Mouse (Mus musculus) forebrain, embryonic 15.5 days (tissue): ENCODE measurements around the gene Hsf2. TPM values are rescaled to one million over a fixed set of nuclear protein-coding genes. Genes with fewer than 3 reads are reported as not detected.
"Not testable (repeated sequence)": the region's sequence is repeated elsewhere in the genome, so short reads cannot be mapped to it uniquely, and the experiment has no call there.

Experiments
- ATAC-seq: fragments of 200-750 bp; cut with Nextera tagmentation; replicated peaks from 2 replicates; pipeline ENCODE4 v1.8.0; 2017; ENCODE audit warnings: mild to moderate bottlenecking, moderate TSS enrichment, moderate library complexity
- H3K27ac ChIP-seq: fragments of 300-500 bp; sonication (generic); replicated peaks from 2 replicates; pipeline ENCODE4 v1.5.1; 2015; ENCODE audit warnings: mild to moderate bottlenecking, inconsistent platforms
- H3K27me3 ChIP-seq: fragments of 300-500 bp; sonication (generic); 2 replicates; pipeline ENCODE4 v1.6.1; 2015; ENCODE audit warnings: inconsistent platforms
- H3K36me3 ChIP-seq: fragments of 300-500 bp; sonication (generic); 2 replicates; pipeline ENCODE4 v1.6.1; 2015; ENCODE audit warnings: mild to moderate bottlenecking, inconsistent platforms
- H3K4me1 ChIP-seq: fragments of 300-500 bp; sonication (generic); 2 replicates; pipeline ENCODE4 v1.6.1; 2015; ENCODE audit warnings: inconsistent platforms
- H3K4me2 ChIP-seq: fragments of 300-500 bp; sonication (generic); replicated peaks from 2 replicates; pipeline ENCODE4 v1.6.1; 2015; ENCODE audit warnings: mild to moderate bottlenecking, inconsistent platforms
- H3K4me3 ChIP-seq: fragments of 300-500 bp; sonication (generic); 2 replicates; pipeline ENCODE4 v1.5.1; 2015; ENCODE audit warnings: mild to moderate bottlenecking, inconsistent platforms
- H3K9ac ChIP-seq: fragments of 300-500 bp; sonication (generic); replicated peaks from 2 replicates; pipeline ENCODE4 v1.6.1; 2015; ENCODE audit warnings: mild to moderate bottlenecking, inconsistent platforms
- H3K9me3 ChIP-seq: fragments of 300-500 bp; sonication (generic); 2 replicates; pipeline ENCODE4 v1.6.1; 2016; ENCODE audit warnings: inconsistent platforms
- WGBS: fragments of 180-500 bp; shearing (Covaris S2); methylation state at CpG from one replicate; pipeline ENCODE4 v1.1.7; 2015; ENCODE audit warnings: mixed read lengths; 5-methylcytosine and 5-hydroxymethylcytosine counted together
- polyA plus RNA-seq: library from polyadenylated mRNA; unstranded; fragments of >200 nt; fragmentation: Nextera tagmentation; extraction: Ambion mirVana; gene quantifications from 2 replicates; pipeline ENCODE4 v1.2.1, GENCODE M21; 2015

Gene Hsf2
- polyA plus RNA-seq, 1 experiment from 2014 or later, result 70.8 TPM

DNA sequence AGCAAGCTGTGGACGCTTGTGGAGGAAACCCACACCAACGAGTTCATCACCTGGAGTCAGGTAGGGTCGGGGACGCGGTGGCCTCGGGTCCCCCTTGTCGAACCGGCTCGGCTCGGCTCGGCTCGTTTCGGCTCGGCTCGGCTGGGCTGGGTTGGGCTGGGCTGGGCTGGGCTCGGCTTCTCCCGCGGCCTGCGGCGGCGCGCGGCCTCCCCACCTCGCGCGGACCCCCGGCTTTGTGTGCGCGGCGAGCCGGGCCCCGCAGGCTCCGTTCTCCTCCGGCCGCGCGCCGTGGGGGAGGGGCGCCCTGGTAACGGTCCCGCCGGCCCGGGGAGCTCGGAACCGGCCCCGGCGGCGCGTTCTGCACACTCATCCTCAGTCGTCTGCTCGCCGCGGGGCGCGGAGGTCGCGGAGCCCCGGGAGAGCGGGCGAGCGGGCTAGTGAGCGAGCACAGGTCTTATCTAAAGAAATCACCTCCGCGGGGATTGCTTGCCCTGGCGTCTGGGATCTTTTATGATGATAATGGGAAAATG lies 422 bp downstream of the Hsf2 start:
- Histone ChIP-seq H3K4me1 (peaks cover 24% of the 10 kb centered on the region), H3K4me3 (peak overlapping the region; percentile 88), H3K9ac (peak overlapping the region; percentile 90), H3K9me3 (no peaks in the 10 kb centered on the region), H3K4me2 (peak overlapping the region; percentile 50), H3K36me3 (no peaks in the 10 kb centered on the region), H3K27me3 (no peaks in the 10 kb centered on the region), H3K27ac (peak overlapping the region; percentile 98)
- WGBS, result 0% methylated on average over 64 of the region's 65 CpGs
- peak; percentile 84 for ATAC-seq

DNA sequence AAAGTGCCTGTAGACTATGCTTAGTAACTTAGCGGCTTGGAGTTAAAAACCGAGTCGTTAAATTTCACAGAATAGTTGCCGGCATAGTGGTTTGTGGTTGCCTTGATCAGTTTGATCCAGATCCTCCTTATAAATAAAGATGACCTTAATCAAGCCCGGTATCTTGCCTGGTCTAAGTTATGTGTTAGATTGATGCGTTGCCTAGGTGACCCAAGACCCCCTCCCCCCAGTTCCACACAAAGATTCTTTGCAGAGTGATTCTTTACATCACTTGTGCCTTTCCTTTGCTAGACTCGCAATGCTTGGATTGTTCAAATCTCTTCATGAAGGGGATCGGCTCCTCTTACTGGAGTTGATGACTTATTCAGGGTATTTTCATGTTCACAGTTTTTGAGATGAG lies 1.0 kb downstream of the Hsf2 start:
- Histone ChIP-seq H3K36me3 (no peaks in the 10 kb centered on the region), H3K9me3 (no peaks in the 10 kb centered on the region), H3K9ac (peak overlapping the region; percentile 90), H3K4me1 (peaks cover 24% of the 10 kb centered on the region), H3K4me2 (peak overlapping the region; percentile 50), H3K4me3 (peak overlapping the region; percentile 88), H3K27me3 (no peaks in the 10 kb centered on the region), H3K27ac (peak overlapping the region; percentile 98)
- WGBS, result 1% methylated on average over 8 of the region's 8 CpGs
- ATAC-seq, result no peak

DNA sequence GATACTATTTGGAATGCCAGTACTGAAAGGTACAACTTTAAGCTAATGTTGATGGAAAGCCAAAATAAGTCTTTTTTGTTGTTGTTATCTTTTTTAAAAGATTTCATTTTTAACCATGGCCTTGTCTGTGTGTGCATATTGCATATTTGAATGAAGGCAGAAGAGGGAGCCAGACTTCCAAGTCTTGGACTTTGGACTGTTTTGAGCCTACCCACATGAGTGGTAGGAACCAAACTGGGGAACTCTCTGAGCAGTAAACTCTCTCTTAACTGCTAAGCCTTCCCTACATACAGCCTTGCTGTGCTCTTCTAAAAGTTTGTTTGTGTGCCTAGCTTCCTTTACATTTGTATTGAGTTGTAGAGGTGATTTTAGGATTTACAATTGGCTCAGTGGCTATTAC lies 2.4 kb downstream of the Hsf2 start:
- no peak overlapping the region for H3K27ac ChIP-seq
- H3K27me3 ChIP-seq, result no peaks in the 10 kb centered on the region
- H3K4me1 ChIP-seq, result peaks cover 24% of the 10 kb centered on the region
- no peak for ATAC-seq
- H3K9ac ChIP-seq, result no peak overlapping the region
- H3K4me2 ChIP-seq, result peak overlapping the region; percentile 50
- peak overlapping the region; percentile 88 for H3K4me3 ChIP-seq
- H3K9me3 ChIP-seq, result no peaks in the 10 kb centered on the region
- peaks cover 3% of the 10 kb centered on the region; the same call in 1 of the 2 replicates for H3K36me3 ChIP-seq

DNA sequence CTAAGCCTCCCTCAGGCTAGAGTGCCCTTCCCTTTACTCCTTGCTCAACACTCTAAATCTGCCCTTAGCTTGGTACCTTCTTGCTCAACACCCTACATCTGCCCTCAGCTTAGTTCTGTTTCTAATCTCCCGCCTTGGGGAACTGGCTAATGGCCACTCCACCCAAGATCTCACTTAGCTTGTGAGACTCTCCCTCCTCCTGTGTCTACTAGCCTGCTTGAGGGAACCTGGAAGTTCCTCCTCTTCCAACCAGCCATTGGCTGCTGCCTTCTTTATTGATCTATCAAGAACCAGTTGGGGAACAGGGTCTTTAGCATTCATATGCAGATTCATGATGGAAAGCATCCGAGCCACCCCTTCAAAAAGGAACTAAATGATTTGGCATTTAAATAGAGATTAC lies 5.9 kb downstream of the Hsf2 start:
- no peaks in the 10 kb centered on the region for H3K9me3 ChIP-seq
- 53% methylated on average over 2 of the region's 2 CpGs for WGBS

DNA sequence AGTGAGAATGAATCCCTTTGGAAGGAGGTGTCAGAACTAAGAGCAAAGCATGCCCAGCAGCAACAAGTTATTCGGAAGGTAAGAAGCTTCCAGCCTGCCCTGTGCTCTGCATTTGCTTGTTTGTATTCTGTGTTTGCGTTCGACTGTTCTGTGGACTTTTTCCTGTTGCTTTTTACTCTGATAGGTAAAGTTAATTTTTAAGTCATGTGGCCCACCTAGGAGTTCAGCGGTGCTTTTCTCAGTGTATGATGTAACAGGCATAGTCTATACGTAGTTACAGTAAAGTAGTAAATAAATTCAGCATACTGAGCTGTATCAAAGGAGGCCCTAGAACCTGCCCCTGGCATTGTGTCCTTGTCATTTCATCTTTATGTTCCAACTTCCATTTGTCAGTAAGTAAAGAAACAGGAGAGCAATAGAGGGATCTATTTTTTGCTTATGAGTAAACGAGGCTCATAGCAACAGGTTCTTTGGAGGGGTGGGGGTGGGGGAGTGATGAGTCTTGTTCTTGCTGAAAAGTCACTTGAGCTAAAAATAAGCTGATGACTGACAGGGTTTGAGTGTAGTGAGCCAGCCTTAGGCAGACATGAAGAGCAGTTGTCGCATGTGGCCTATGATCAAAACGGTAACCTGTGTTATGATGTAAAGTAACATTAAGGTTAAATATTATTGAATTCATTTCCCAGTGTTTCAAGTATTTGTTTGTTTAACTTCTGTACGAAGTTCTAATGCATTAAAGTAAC lies 13.4 kb downstream of the Hsf2 start:
- peaks cover 29% of the 10 kb centered on the region for H3K36me3 ChIP-seq
- H3K4me1 ChIP-seq, result no peaks in the 10 kb centered on the region
- H3K4me3 ChIP-seq, result no peak overlapping the region
- H3K27ac ChIP-seq, result no peak overlapping the region
- 89% methylated on average over 9 of the region's 9 CpGs for WGBS
- H3K4me2 ChIP-seq, result no peak overlapping the region
- H3K27me3 ChIP-seq, result no peaks in the 10 kb centered on the region
- no peak for ATAC-seq
- no peaks in the 10 kb centered on the region for H3K9me3 ChIP-seq
- H3K9ac ChIP-seq, result no peak overlapping the region

More for the DNA sequence above, 5.9 kb downstream of the Hsf2 start:
- no peak for ATAC-seq
- H3K27me3 ChIP-seq, result no peaks in the 10 kb centered on the region
- H3K4me1 ChIP-seq, result peaks cover 24% of the 10 kb centered on the region
- peaks cover 18% of the 10 kb centered on the region for H3K36me3 ChIP-seq
- H3K27ac ChIP-seq, result no peak overlapping the region
- H3K4me2 ChIP-seq, result no peak overlapping the region
- H3K9ac ChIP-seq, result no peak overlapping the region
- H3K4me3 ChIP-seq, result no peak overlapping the region

DNA sequence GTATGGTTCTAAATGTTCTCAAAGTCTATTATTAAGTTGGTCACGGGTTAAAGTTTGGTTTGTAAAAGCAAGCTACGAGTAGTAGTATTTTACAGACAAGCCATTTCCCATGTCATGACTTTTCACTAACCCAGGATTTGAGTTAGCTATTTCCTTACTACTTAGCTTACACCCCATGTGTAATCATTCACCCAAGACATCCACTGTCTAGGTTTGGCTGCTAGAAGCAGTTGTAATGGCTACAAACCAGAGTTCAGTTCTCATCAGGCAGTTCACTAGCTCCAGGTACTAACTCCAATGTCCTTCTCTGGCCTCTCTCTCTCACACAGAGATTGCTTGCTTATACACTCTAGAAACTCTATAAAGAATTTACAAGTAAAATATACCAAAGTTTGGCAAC lies 28.4 kb downstream of the Hsf2 start:
- no peak for ATAC-seq
- no peak overlapping the region for H3K4me3 ChIP-seq
- WGBS, result 93% methylated on average over 2 of the region's 2 CpGs
- no peaks in the 10 kb centered on the region for H3K27me3 ChIP-seq
- no peak overlapping the region for H3K4me2 ChIP-seq
- H3K27ac ChIP-seq, result no peak overlapping the region
- no peak overlapping the region for H3K9ac ChIP-seq
- no peaks in the 10 kb centered on the region for H3K4me1 ChIP-seq
- no peaks in the 10 kb centered on the region for H3K9me3 ChIP-seq
- H3K36me3 ChIP-seq, result peaks cover 66% of the 10 kb centered on the region

DNA sequence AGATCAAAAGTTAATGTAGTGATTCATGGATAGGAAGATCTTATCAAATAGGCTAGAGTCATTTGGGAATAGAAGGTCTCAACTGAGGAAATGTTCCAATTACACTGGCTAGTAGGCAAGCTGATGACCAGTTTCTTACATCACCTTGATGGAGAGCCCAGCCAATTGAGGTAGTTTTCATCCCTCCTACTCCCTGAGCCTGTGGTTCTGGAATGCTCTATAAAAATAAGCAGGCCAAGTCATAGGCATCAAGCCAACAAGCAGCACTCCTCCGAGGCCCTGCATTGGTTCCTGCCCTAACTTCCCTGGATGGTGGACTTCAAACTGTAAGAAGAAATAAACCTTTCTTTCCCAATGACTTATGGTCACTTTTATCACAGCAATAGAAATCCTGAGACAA lies 29.1 kb downstream of the Hsf2 start:
- no peak for ATAC-seq
- H3K4me2 ChIP-seq, result no peak overlapping the region
- WGBS, result 91% methylated on average over 1 of the region's 1 CpGs
- H3K9ac ChIP-seq, result no peak overlapping the region
- H3K27ac ChIP-seq, result no peak overlapping the region
- peaks cover 69% of the 10 kb centered on the region for H3K36me3 ChIP-seq
- H3K9me3 ChIP-seq, result no peaks in the 10 kb centered on the region
- H3K4me3 ChIP-seq, result no peak overlapping the region
- H3K4me1 ChIP-seq, result no peaks in the 10 kb centered on the region
- no peaks in the 10 kb centered on the region for H3K27me3 ChIP-seq

DNA sequence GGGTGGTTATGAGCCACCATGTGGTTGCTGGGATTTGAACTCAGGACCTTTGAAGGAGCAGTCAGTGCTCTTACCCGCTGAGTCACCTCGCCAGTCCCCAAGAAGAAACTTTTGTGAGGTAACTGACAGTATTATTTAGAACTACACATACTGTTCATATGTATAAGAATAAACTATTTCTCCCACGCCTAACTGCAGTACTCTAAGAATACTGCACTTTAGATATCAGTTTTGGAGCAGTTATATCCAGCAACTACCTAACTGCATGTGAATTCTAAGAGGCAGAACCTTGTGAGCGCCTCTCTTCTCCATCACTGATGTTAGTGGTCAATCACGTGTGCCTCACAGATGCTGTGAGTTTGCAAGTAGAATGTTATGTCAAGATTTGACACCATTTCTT lies 40.3 kb downstream of the Hsf2 start:
- ATAC-seq, result no peak
- 92% methylated on average over 5 of the region's 5 CpGs for WGBS

DNA sequence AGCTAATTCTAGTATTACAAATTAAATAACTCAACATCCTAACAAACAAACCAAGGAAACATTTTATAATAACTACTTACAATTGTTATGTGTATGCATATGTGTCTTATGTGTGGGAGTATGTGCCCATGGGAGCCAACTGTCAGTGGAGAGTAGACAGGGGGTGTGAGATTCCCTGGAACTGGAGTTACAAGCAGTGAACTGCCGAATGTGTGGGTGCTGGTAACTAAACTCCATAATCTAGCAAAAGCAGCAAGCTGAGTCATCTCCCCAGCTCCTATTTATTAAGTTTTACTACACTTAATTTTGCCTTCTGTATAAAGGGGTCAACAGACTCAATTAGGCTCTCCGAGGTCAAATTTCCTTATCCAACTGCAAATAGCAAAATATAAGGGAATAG lies 44.9 kb downstream of the Hsf2 start:
- Histone ChIP-seq H3K4me3 (peak overlapping the region; percentile 96), H3K4me2 (peak overlapping the region; percentile 61), H3K27ac (no peak overlapping the region), H3K9me3 (no peaks in the 10 kb centered on the region), H3K4me1 (peaks cover 37% of the 10 kb centered on the region), H3K9ac (peak overlapping the region; percentile 97), H3K36me3 (peaks cover 13% of the 10 kb centered on the region), H3K27me3 (no peaks in the 10 kb centered on the region)
- no peak for ATAC-seq
- 56% methylated on average over 2 of the region's 2 CpGs for WGBS

More for the DNA sequence above, 40.3 kb downstream of the Hsf2 start:
- H3K9ac ChIP-seq, result no peak overlapping the region
- H3K27me3 ChIP-seq, result no peaks in the 10 kb centered on the region
- no peak overlapping the region for H3K4me2 ChIP-seq
- peaks cover 49% of the 10 kb centered on the region for H3K36me3 ChIP-seq
- peaks cover 33% of the 10 kb centered on the region for H3K4me1 ChIP-seq
- H3K9me3 ChIP-seq, result no peaks in the 10 kb centered on the region
- H3K27ac ChIP-seq, result no peak overlapping the region
- no peak overlapping the region for H3K4me3 ChIP-seq

DNA sequence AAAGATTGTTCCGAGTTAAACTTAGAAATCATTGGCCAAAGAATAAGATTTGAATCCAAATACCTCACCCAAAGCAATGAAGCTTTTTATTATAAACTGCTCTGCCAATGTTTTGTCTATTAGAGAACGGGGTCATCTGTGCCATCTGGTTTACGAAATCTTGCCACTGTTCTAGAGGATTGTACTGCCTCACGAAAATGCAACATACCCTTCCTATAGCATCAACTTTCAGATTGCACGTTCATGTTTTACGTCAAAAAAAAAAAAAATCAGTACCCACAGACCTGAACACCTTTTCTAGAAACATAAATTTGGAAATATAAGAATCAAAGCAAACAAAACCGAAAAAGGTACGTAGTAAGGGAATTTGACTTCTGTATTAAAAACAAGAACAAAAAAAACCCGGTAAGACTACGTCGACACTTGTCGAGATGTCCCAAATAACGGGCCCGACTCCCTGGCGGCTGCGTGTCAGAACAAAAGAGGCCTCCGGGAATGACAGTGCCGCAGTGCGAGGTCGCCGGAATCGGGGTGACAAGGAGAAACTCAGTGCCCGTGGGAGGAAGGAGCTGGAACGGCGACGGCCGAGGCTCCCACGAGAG lies 45.5 kb downstream of the Hsf2 start:
- H3K27ac ChIP-seq, result peak overlapping the region; percentile 99

DNA sequence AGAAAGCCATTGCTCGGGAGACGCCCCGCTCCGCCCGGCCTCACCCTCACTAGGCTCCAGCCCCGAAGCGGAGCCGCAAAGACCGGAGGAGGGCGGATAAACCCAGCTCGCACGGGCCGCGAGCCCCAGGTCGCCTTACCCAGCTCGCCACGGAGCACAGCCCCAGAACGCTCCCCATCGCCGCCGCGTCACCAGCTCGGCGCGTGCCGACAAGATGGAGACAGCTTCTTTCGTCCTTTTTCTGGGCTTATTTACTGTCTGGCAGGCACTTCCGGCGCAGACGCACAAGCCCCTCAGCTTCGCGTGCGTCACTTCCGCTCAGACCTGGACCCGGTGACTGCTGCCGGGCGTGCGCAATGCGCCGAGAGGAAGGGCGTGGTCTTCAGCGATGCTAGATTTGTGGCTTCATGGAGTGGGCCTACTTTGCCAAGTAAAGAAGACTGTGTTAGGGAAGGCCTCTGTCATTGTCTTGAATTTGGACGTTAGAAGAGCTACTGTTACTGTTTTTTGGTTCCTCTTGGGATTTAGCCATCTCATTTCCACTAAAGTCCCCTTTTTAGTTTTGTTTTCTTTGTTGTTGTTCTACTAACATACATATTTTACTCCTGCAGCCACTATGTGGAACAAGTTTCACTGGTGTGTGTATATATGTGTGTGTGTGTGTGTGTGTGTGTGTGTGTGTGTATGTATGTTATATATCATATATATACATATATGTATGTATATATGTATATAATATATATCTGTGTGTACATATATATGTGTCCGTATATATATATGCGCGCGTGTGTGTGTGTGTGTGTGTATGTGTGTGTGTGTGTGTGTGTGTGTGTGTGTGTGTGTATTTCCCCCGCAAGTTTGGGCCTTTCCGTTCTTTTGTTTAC lies 46.3 kb downstream of the Hsf2 start, which contains the start of gene Serinc1:
Serinc1 (minus strand) TSS at position 313 of the 884 bp plus-strand sequence.
- Histone ChIP-seq H3K4me2 (peak within 1 kb of the TSS; percentile 61), H3K4me3 (peak within 1 kb of the TSS; percentile 96), H3K4me1 (peaks cover 33% of the 10 kb centered on the region), H3K9me3 (no peaks in the 10 kb centered on the region), H3K27me3 (no peaks in the 10 kb centered on the region), H3K9ac (peak within 1 kb of the TSS; percentile 97), H3K27ac (peak within 1 kb of the TSS; percentile 99), H3K36me3 (0 out of 2 replicates have a peak, but pooled peaks cover 2% of the 10 kb centered on the region)
- ATAC-seq, result peak; percentile 99
- 13% methylated on average over 47 of the region's 49 CpGs for WGBS

More for the DNA sequence above, 45.5 kb downstream of the Hsf2 start:
- H3K9ac ChIP-seq, result peak overlapping the region; percentile 97
- ATAC-seq, result no peak
- H3K9me3 ChIP-seq, result no peaks in the 10 kb centered on the region
- H3K4me2 ChIP-seq, result peak overlapping the region; percentile 61
- peaks cover 8% of the 10 kb centered on the region for H3K36me3 ChIP-seq
- 2% methylated on average over 27 of the region's 28 CpGs for WGBS
- H3K4me3 ChIP-seq, result peak overlapping the region; percentile 96
- no peaks in the 10 kb centered on the region for H3K27me3 ChIP-seq
- peaks cover 37% of the 10 kb centered on the region for H3K4me1 ChIP-seq

DNA sequence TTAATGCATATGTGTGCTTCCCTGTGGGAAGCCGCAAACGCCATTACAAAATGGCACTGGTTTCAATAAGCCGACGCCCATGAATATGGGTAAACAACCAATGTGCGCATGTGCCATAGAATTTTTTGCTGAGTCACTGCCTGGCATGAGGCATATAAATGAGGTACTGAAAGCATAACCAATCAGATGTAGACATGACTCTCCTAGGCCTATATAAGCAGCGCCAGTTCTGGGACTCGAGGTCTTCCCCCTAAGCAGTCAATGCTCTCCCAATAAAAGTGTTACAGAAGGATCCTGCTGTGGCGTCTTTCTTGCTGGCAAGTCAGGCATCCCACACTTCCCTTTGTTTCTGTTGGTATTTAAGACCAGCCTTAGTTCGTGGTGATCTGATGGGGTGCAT lies 57.7 kb downstream of the Hsf2 start:
- not testable (repeated sequence) for H3K4me2 ChIP-seq, H3K27ac ChIP-seq, ATAC-seq, H3K4me3 ChIP-seq, H3K27me3 ChIP-seq, H3K36me3 ChIP-seq, H3K4me1 ChIP-seq, H3K9me3 ChIP-seq, H3K9ac ChIP-seq
- 74% methylated on average over 9 of the region's 9 CpGs for WGBS
